In genomic region chr17:55958918-55959728, GRCm38 (mm10) we compare ENCODE assay signal across 8 mouse cellular contexts. TPM values are rescaled to one million over a fixed set of nuclear protein-coding genes. Genes with fewer than 3 reads are reported as not detected.
DNase-seq lines count a peak whose midpoint lies in the region; ATAC-seq and TF ChIP-seq lines count a peak whose summit lies in the region.

Yju2 (plus strand) TSS chr17:55959099.

- H3K4me3 ChIP-seq in bone marrow, adult 2 months (replicated peaks; ENCODE audit: control insufficient read depth, low read depth, low read length): peak within 1 kb of the TSS; percentile 90
- H3K4me3 ChIP-seq in embryonic facial prominence, embryonic 15.5 days (replicated peaks): peak within 1 kb of the TSS; percentile 66
- peak within 1 kb of the TSS; percentile 56 for H3K4me3 ChIP-seq in limb, embryonic 14.5 days (replicated peaks; ENCODE audit: low read length)
- peak within 1 kb of the TSS; percentile 42 for H3K4me3 ChIP-seq in midbrain, postnatal 0 days (ENCODE audit: low read depth, low read length)

- peak within 1 kb of the TSS; percentile 48; the same call in 1 of the 2 replicates for H3K9ac ChIP-seq in embryonic facial prominence, embryonic 15.5 days
- H3K9ac ChIP-seq in limb, embryonic 14.5 days (ENCODE audit: low read depth, low read length, severe bottlenecking): peak within 1 kb of the TSS; percentile 57
- H3K9ac ChIP-seq in midbrain, postnatal 0 days (replicated peaks; ENCODE audit: low read length, poor library complexity, severe bottlenecking): peak within 1 kb of the TSS; percentile 48; the same call in 1 of the 2 replicates

- peaks cover 1% of the 10 kb centered on the region for H3K4me1 ChIP-seq in bone marrow, adult 2 months (ENCODE audit: control insufficient read depth, insufficient read depth, low read length)
- peaks cover 39% of the 10 kb centered on the region for H3K4me1 ChIP-seq in embryonic facial prominence, embryonic 15.5 days
- H3K4me1 ChIP-seq in limb, embryonic 14.5 days (ENCODE audit: control insufficient read depth, insufficient read depth, low read length): peaks cover 3% of the 10 kb centered on the region; the same call in 1 of the 2 replicates
- H3K4me1 ChIP-seq in midbrain, postnatal 0 days (ENCODE audit: insufficient read depth, low read length): peaks cover 10% of the 10 kb centered on the region; the same call in 1 of the 2 replicates

- TF ChIP-seq POLR2A in bone marrow, adult 2 months (IDR thresholded peaks at IDR 0.05; ENCODE audit: borderline replicate concordance, control insufficient read depth, low read depth, low read length): peak; percentile 19; the same call in 1 of the 2 replicates
- TF ChIP-seq POLR2A in limb, embryonic 14.5 days (IDR thresholded peaks at IDR 0.05; ENCODE audit: borderline replicate concordance, extremely low read depth, insufficient read depth, insufficient read length): peak; percentile 53; the same call in 1 of the 2 replicates

- peak; percentile 95 for ATAC-seq in embryonic facial prominence, embryonic 15.5 days (ENCODE audit: insufficient number of reproducible peaks, low FRiP score, low TSS enrichment, low read depth)
- peak; percentile 95 for ATAC-seq in limb, embryonic 14.5 days (ENCODE audit: low FRiP score, low read depth)
- peak; percentile 93 for ATAC-seq in midbrain, postnatal 0 days (ENCODE audit: low FRiP score)

- under 1% methylated on average over 46 of the region's 46 CpGs for WGBS in bone marrow, adult 2 months
- 0% methylated on average over 45 of the region's 46 CpGs for whole genome bisulfite sequencing in embryonic facial prominence, embryonic 15.5 days
- WGBS in limb, embryonic 14.5 days: under 1% methylated on average over 45 of the region's 46 CpGs
- WGBS in midbrain, postnatal 0 days: under 1% methylated on average over 44 of the region's 46 CpGs

- H3K27ac ChIP-seq in bone marrow, adult 2 months (ENCODE audit: control insufficient read depth, insufficient read depth, low read depth, low read length, poor library complexity): peak within 1 kb of the TSS; percentile 96
- H3K27ac ChIP-seq in embryonic facial prominence, embryonic 15.5 days (replicated peaks): peak within 1 kb of the TSS; percentile 99
- peak within 1 kb of the TSS; percentile 93 for H3K27ac ChIP-seq in limb, embryonic 14.5 days (replicated peaks; ENCODE audit: low read depth, low read length)
- peak within 1 kb of the TSS; percentile 82 for H3K27ac ChIP-seq in midbrain, postnatal 0 days (ENCODE audit: low read depth, low read length)

- peaks cover 21% of the 10 kb centered on the region for H3K36me3 ChIP-seq in embryonic facial prominence, embryonic 15.5 days
- peaks cover 13% of the 10 kb centered on the region for H3K36me3 ChIP-seq in limb, embryonic 14.5 days (ENCODE audit: control insufficient read depth, insufficient read depth, low read length)
- peaks cover 13% of the 10 kb centered on the region for H3K36me3 ChIP-seq in midbrain, postnatal 0 days (ENCODE audit: insufficient read depth, low read length)

- peak; percentile 98 for DNase-seq in 416B (ENCODE audit: low read depth)
- DNase-seq in heart, adult 8-10 months (ENCODE audit: low spot score): peak; percentile 96
- peak; percentile 96 for DNase-seq in kidney, adult 9 months
- peak; percentile 97 for DNase-seq in limb, embryonic 14.5 days (ENCODE audit: low spot score)
- DNase-seq in midbrain, postnatal 0 days (ENCODE audit: low spot score): peak; percentile 98
- peak; percentile 82 to 88 for DNase-seq in spleen, postnatal 14 days (ENCODE audit: low spot score in 2 of 2)

- peak within 1 kb of the TSS; percentile 66 for H3K4me2 ChIP-seq in embryonic facial prominence, embryonic 15.5 days (replicated peaks)
- H3K4me2 ChIP-seq in limb, embryonic 14.5 days (replicated peaks; ENCODE audit: low read depth, low read length, severe bottlenecking): peak within 1 kb of the TSS; percentile 77
- H3K4me2 ChIP-seq in midbrain, postnatal 0 days (ENCODE audit: low read depth, low read length, poor library complexity, severe bottlenecking): peak within 1 kb of the TSS; percentile 57

- no peak for TF ChIP-seq CTCF in bone marrow, adult 2 months (IDR thresholded peaks at IDR 0.05; ENCODE audit: control insufficient read depth, insufficient read depth, low read length)
- TF ChIP-seq CTCF in midbrain, postnatal 0 days (IDR thresholded peaks at IDR 0.05): no peak

- no peaks in the 10 kb centered on the region for H3K9me3 ChIP-seq in embryonic facial prominence, embryonic 15.5 days (replicated peaks)
- H3K9me3 ChIP-seq in limb, embryonic 14.5 days (ENCODE audit: control insufficient read depth, low read length): no peaks in the 10 kb centered on the region
- no peaks in the 10 kb centered on the region for H3K9me3 ChIP-seq in midbrain, postnatal 0 days (ENCODE audit: low read length)

- H3K27me3 ChIP-seq in embryonic facial prominence, embryonic 15.5 days: peaks cover 6% of the 10 kb centered on the region
- H3K27me3 ChIP-seq in limb, embryonic 14.5 days (ENCODE audit: control insufficient read depth, insufficient read depth, low read length): peaks cover 3% of the 10 kb centered on the region; the same call in 1 of the 2 replicates
- H3K27me3 ChIP-seq in midbrain, postnatal 0 days (ENCODE audit: insufficient read depth, low read length): no peaks in the 10 kb centered on the region

RNA-seq across cellular contexts. Expression of gene Yju2, which starts in this region (rescaled TPM):
- polyA plus RNA-seq in bone marrow, adult 2 months (2011; ENCODE audit: insufficient read depth, insufficient read length, low replicate concordance, missing spikeins): 9.3 and 12.3 TPM in 2 replicates
- polyA plus RNA-seq in embryonic facial prominence, embryonic 15.5 days (2015; fragmentation: Nextera tagmentation; extraction: Ambion mirVana): 22.8 and 26.0 TPM in 2 replicates
- 10 to 100 TPM in 1 of 4 experiments, 1 to 10 TPM in 3; 8.2 to 10.3 (median 9.0) TPM for total RNA-seq in heart, adult 8-10 months (2022)
- polyA plus RNA-seq in limb, embryonic 14.5 days (2012; rRNA removed): 9.3 and 13.3 TPM in 2 replicates
- polyA plus RNA-seq in limb, embryonic 14.5 days (2014; fragmentation: Nextera tagmentation; extraction: Ambion mirVana): 16.7 and 19.2 TPM in 2 replicates
- total RNA-seq in midbrain, postnatal 0 days (2014; rRNA removed): 9.8 and 10.1 TPM in 2 replicates
- polyA plus RNA-seq in midbrain, postnatal 0 days (2015; fragmentation: Nextera tagmentation; extraction: Ambion mirVana): 14.6 and 16.1 TPM in 2 replicates

Comparison
In these comparisons a context has a peak if more than half of its experiments do, and no peak if none do; other contexts are left out.
1. Peak in every context shown above with its lines: DNase-seq, ATAC-seq, H3K4me3 ChIP-seq and H3K27ac ChIP-seq.